Mouse (Mus musculus): ENCODE results near the gene Prkab2.

Prkab2 gene

DNA sequence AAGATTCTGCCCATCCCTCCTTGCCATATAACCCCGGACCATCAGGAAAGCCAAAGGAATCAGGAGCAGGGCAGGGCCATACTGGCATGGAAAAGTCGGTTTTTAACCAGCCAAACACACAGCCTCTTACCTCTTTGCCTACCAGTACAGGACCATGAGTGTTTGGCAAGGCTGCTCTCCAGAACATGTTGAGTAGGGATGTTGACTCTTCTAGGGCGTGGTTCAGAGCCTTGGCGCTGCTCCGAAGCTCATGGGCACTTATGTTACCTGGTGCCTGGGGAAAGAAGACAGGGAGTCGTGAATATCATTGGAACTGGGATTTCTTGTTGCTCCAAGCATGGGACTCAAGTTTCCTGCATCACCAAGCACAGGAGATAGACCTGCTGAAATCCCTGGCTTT lies 35.8 kb downstream of the Prkab2 start:
- no peak for DNase-seq

DNA sequence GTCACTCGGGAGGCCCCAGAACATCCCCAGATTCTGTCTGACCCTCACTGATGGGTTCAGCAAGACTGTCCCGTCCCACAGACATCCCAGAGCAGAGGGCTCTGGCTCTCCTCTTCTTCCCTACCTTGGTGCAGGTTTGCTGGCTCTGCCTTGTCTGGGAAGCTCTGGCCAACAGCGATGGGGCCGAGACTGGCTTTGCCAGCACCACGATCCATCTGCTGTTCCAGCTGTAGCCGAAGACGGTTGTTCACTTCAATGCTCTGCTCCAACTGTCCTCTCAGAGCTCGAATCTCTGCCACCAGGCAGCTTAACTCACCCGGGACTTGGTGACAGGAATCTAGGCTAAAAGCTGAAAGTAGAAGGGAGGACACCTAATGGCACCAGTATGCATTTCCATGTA lies 38.9 kb downstream of the Prkab2 start:
- DNase-seq = no peak

DNA sequence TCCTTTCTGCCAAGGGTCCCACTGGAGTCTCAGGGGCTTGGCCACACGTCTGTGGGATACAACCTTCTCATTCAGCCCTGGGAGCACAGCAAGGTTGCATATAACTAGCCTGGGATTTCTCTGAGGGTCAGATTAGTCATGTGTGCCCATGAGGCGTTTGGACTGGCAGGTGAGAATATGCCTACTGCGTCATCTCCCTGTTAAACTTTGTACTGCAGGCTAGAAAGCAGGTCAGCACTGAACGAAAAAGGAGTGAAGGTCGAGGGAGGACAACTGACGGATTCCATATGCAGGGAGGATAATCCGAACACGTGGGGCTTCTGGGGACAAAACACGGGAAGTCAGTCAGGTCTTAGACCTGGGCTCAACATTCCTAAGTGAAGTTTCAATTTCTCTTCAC lies 39.3 kb downstream of the Prkab2 start:
- peak; percentile 25 for DNase-seq

GRCm38 (mm10) chr3:97699061-97699460 lies 41.1 kb downstream of the Prkab2 start:
- DNase-seq = no peak

DNA sequence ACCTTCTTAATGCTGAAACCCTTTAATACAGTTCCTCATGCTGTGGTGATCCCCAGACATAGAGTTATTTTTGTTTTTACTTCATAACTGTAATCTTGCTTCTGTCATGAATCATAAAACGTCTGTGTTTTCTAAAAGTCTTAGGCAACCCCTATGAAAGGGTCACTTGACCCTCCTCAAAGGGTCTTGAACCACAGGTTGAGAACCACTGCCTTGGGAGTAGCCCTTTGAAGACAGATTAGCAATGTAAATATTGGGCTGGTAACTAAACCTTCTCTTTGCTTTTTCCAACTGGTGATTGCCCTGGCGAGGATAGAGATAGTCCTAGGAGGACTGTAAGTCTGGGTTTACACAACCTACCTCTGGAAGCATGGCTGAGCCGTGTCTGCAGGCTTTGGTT lies 43.2 kb downstream of the Prkab2 start:
- no peak for DNase-seq

- no peak for DNase-seq
Measured at GRCm38 (mm10) chr3:97702448-97703080, 44.6 kb downstream of the Prkab2 start.

DNA sequence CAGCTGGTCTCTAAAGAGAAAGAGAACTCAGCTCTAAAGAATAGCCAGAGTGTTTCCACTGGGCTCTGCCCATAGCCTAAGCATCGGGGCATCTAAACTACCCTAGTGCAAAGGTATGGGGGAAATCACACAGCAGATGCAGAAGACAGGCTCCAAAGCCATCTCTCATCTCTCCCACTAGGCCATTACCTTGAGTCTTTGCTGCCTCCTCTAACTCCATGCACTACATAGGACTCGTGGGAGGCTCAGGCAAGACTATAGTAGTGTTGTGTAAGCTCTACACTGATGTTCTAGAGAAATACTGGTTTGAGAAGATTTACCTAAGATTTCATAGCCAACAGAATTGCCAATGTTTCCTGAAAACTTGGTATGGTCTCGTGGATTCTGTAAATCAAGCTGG lies 47.5 kb downstream of the Prkab2 start:
- no peak for DNase-seq

GRCm38 (mm10) chr3:97706561-97706960 lies 48.6 kb downstream of the Prkab2 start:
- DNase-seq = no peak

GRCm38 (mm10) chr3:97710134-97710533 lies 52.1 kb downstream of the Prkab2 start:
- no peak for DNase-seq

- no peak for DNase-seq
Measured at GRCm38 (mm10) chr3:97710881-97711280, 52.9 kb downstream of the Prkab2 start.

DNA sequence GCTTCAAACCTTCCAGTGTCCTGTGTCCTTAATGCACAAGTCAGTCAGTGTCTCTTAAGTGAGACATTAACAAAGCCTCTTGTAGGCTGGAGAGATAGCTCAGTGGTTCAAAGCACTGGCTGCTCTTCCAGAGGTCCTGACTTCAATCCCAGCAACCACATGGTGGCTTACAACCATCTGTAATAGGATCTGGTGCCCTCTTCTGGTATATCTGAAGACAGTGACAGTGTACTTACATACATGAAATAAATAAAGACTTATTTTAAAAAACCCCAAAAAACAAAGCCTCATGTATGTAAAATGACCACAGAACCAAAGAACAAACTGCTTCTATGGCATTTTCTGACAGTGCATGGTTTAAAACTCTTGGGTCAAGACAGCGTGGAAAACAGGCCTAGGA lies 57.9 kb downstream of the Prkab2 start:
- DNase-seq = no peak

GRCm38 (mm10) chr3:97719116-97719515 lies 61.1 kb downstream of the Prkab2 start:
- DNase-seq = no peak
